Mouse (Mus musculus) gastrocnemius, adult 2 months (tissue): ENCODE results near the gene Dnpep. TPM values are rescaled to one million over a fixed set of nuclear protein-coding genes. Genes with fewer than 3 reads are reported as not detected.
A peak's percentile ranks its signal among the peaks of the same experiment; 100 is the strongest.

Source experiments
- DNase-seq: peaks from one replicate; pipeline ENCODE4 v3.0.0; 2022
- H3K27ac ChIP-seq: fragments of 200-600 bp; 2 replicates; pipeline ENCODE4 v1.8.1; 2022; ENCODE audit warnings: mild to moderate bottlenecking
- H3K4me3 ChIP-seq: fragments of 200-600 bp; 2 replicates; pipeline ENCODE4 v1.8.1; 2022; ENCODE audit warnings: mild to moderate bottlenecking, moderate library complexity
- CTCF ChIP-seq: fragments of 200-600 bp; IDR thresholded peaks from 2 replicates; pipeline ENCODE4 v1.8.1; 2022; ENCODE audit warnings: antibody characterized with exemption, mild to moderate bottlenecking, moderate library complexity
- intact Hi-C: fragments of 180-260 bp; cut with DNase I; formaldehyde crosslinking; loops from one replicate; pipeline ENCODE4 v1.15.1; 2025
- total RNA-seq, 2 experiments: library from RNA; stranded (reverse); gene quantifications; 2 replicates each; pipeline ENCODE4 v1.2.3; 2021

Dnpep gene
- total RNA-seq, 2 experiments from 2014 or later = 40.9 to 49.6 TPM

DNA sequence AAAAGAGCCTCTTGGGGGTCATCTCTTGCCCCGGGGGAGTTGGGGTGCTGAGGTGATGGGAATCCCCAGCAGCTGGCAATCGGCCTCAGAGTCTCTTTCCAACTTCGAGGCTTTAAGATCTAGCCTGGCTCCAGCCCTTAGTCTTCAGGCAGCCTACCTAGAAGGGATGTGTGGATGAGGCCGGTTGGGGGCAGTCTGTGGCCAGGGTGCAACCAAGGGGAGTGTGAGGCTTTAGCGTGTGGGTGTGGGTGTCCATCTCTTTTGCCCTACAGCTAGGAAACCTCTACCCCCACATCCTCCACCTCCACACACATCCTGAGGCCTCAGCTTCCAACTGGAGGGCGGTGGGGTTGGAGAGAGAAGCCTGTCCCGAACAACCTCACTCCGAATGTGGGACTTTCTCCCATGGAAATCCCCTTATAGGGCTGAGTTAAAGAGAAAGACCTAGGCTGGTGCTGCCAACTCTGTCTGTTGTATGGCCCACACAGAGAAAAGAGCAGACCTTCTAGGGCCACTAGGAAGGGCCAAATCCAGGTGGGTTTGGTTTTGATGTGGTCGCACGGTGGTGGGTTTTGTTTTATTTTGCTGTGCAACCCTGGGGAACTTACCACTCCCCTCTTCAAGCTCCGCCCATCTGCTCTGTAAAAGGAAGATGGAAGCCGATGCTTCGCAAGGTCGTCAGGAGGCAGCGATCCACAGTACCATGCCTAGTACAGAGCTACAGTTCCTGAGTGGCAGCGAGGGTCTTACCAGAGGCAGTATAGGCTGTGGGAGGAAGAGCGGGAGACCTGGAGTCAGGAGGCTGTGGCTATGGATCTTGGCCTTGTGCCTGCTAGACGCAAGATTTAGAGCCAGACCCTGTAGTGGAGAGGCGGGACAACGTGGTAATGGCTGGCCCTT lies 27.5 kb upstream of the Dnpep start:
- intact Hi-C loops = loop anchor here (1.0 kb wide), 1 partner anchor 14 kb away; no protein-coding TSS in a partner anchor
- TF ChIP-seq CTCF = peak; percentile 56
- Histone ChIP-seq H3K27ac (peak overlapping the region; percentile 96), H3K4me3 (peak overlapping the region; percentile 64)
- DNase-seq = peak; percentile 85

- Histone ChIP-seq H3K4me3 (peak overlapping the region; percentile 64), H3K27ac (peak overlapping the region; percentile 96)
- peak; percentile 87 for DNase-seq
- intact Hi-C loops = loop anchor here (1.0 to 5.0 kb wide), 4 partner anchors 15 to 103 kb away; no protein-coding TSS in a partner anchor
- TF ChIP-seq CTCF = no peak
Observed at GRCm38 (mm10) chr1:75344291-75345035, 26.7 kb upstream of the Dnpep start.

GRCm38 (mm10) chr1:75342874-75343416 lies 25.2 kb upstream of the Dnpep start:
- no peak; the same call in 1 of the 2 replicates for TF ChIP-seq CTCF
- peak overlapping the region; percentile 29; the same call in 1 of the 2 replicates for H3K4me3 ChIP-seq
- intact Hi-C loops = loop anchor here (2.0 to 5.0 kb wide), 3 partner anchors 84 to 124 kb away; no protein-coding TSS in a partner anchor
- peak; percentile 75 for DNase-seq
- peak overlapping the region; percentile 96 for H3K27ac ChIP-seq

- intact Hi-C loops = loop anchor here (5.0 kb wide), 2 partner anchors 87 to 107 kb away; no protein-coding TSS in a partner anchor
- no peak for DNase-seq
- H3K27ac ChIP-seq = no peak overlapping the region
- H3K4me3 ChIP-seq = no peak overlapping the region
- TF ChIP-seq CTCF = no peak
Observed at GRCm38 (mm10) chr1:75340519-75340918, 22.7 kb upstream of the Dnpep start.

GRCm38 (mm10) chr1:75339337-75339736 lies 21.5 kb upstream of the Dnpep start:
- Histone ChIP-seq H3K4me3 (no peak overlapping the region), H3K27ac (peak overlapping the region; percentile 87)
- no peak for TF ChIP-seq CTCF
- no peak for DNase-seq
- intact Hi-C loops = loop anchor here (10.0 kb wide), 1 partner anchor 215 kb away; no protein-coding TSS in a partner anchor

DNA sequence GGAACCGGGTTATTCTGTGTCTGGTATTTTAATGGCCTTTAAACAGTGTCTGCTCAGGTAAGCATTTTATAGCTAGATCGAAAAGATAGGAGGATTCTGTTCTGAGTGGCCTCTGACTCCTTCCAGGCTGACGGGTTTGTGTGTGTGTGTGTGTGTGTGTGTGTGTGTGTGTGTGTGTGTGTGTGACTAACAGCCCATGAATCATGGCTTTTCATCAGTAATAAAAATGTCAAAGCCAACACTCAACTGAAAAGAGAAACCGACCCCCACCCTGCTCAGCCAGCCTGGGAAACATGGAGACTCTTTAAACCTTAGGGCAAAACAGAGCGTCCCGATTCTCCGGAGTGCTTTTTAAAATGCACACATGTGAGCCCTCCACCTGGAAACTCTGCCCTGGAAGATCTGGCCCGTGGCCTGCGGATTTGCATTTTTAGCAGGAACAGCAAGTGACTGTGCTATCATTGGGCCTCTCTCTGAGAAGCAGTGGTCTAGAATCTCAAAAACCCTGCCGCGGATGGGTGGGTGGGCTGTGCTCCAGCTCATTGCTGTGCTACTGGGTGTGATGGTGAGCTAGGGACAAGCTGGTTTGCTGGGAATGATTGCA lies 20.4 kb upstream of the Dnpep start:
- Histone ChIP-seq H3K4me3 (peak overlapping the region; percentile 65), H3K27ac (peak overlapping the region; percentile 87)
- no peak for TF ChIP-seq CTCF
- intact Hi-C loops = loop anchor here (10.0 kb wide), 1 partner anchor 217 kb away; no protein-coding TSS in a partner anchor
- DNase-seq = peak; percentile 39

GRCm38 (mm10) chr1:75337097-75337496 lies 19.3 kb upstream of the Dnpep start:
- intact Hi-C loops = loop anchor here (10.0 kb wide), 1 partner anchor 218 kb away; no protein-coding TSS in a partner anchor
- H3K27ac ChIP-seq = peak overlapping the region; percentile 87
- H3K4me3 ChIP-seq = no peak overlapping the region
- DNase-seq = no peak
- TF ChIP-seq CTCF = no peak

DNA sequence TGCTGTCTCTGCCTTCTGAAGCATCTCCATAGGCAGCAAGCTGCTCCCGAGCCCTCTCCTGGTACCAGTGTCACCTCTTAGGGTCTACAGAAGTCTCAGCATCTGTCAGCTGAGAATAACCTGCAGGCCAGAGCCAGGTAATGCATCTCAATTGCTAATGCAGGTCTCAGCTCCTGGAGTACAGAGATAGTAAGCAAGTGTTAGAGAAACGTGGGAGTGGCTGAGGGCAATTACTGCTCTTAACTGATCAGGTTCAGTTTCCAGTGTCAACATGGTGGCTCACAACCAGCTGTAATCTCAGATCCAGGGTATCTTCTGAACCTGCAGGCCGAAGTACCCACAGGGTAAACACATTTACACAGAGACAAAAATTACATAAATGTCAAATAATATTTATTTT lies 18.7 kb upstream of the Dnpep start:
- intact Hi-C loops = loop anchor here (10.0 kb wide), 1 partner anchor 218 kb away; no protein-coding TSS in a partner anchor
- peak overlapping the region; percentile 87; the same call in 1 of the 2 replicates for H3K27ac ChIP-seq
- no peak overlapping the region for H3K4me3 ChIP-seq
- DNase-seq = no peak
- no peak for TF ChIP-seq CTCF

DNA sequence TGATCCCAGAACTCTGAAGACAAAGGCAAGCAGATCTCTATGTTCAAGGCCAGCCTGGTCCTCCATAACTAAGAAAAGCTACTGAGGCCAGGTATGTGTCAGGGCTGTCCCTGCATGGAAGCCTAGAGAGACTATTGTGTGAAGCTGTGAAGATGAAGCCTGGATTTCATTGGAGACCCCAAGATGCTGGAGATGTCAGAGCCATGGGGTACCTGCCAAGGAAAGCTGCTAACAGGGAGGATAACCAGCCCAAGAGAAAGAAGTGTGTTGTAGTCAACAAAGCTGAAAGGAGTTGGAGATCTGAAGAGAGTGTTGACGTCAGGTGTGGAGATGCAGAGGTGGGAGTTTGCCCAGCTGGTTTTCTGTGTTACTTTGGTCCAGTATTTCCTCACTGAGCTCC lies 13.5 kb upstream of the Dnpep start:
- Histone ChIP-seq H3K4me3 (no peak overlapping the region), H3K27ac (no peak overlapping the region)
- no peak for DNase-seq
- intact Hi-C loops = loop anchor here (10.0 kb wide), 1 partner anchor 224 kb away; no protein-coding TSS in a partner anchor
- no peak for TF ChIP-seq CTCF

- Histone ChIP-seq H3K4me3 (no peak overlapping the region), H3K27ac (no peak overlapping the region)
- no peak for DNase-seq
- intact Hi-C loops = no loop called here
- peak; percentile 6; the same call in 1 of the 2 replicates for TF ChIP-seq CTCF
Observed at GRCm38 (mm10) chr1:75327461-75327860, 9.7 kb upstream of the Dnpep start.

GRCm38 (mm10) chr1:75319166-75319565 lies 1.4 kb upstream of the Dnpep start:
- Histone ChIP-seq H3K4me3 (no peak overlapping the region), H3K27ac (no peak overlapping the region)
- intact Hi-C loops = loop anchor here (5.0 to 10.0 kb wide), 3 partner anchors 67 to 924 kb away; partner anchors contain the start of genes Bcs1l, Ctdsp1 and Zfp142
- DNase-seq = no peak
- no peak for TF ChIP-seq CTCF
